Mouse (Mus musculus): ENCODE data around the gene Slc7a6. TPM values are rescaled to one million over a fixed set of nuclear protein-coding genes. Genes with fewer than 3 reads are reported as not detected.
A peak's percentile ranks its signal among the peaks of the same experiment; 100 is the strongest.

Gene Slc7a6
- polyA plus RNA-seq, 1 experiment = 3.6 TPM

DNA sequence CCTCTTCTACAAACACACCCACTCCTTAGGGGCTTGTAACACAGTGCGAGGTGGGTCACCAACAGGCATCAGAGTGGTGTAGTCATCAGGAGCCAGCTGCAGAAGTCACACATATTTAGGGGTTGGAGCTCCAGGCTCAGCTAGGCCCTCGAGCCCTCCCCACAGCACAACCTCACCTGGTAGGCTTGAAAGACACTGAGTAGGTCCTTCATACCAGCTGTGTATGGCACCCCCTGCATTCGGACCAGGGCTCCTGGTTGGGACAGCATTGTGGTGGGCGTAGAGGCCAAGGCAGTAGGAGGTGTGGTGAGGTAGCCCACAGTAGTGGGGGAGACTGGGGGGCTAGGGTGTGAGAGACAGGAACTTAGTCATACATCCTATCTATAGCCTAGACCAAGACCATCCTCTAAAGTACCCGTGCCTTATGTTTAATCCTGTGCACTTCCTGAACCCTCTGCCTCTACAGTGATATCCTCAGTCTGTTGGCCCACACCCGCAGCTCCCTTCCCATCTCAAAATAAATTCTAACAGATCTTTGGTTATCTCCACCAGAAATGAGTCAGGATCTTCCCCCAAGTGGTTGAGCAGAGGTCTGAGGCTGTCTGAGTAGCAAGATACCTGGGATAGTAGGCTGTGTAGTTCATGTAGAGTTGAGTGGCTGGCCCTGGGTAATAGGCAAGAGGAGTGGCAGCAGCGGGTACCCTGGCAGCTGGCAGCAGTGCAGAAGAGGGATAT lies 37.0 kb upstream of the Slc7a6 start:
- TF ChIP-seq FLI1 (IDR thresholded peaks at IDR 0.05; ENCODE audit: low read length) (no peak), GATA1 (IDR thresholded peaks at IDR 0.05; ENCODE audit: borderline replicate concordance, low read length) (no peak)
- peaks cover 81% of the 10 kb centered on the region for H3K4me1 ChIP-seq
- H3K36me3 ChIP-seq (replicated peaks; ENCODE audit: low read length) = peaks cover 68% of the 10 kb centered on the region
- H3K9me3 ChIP-seq = no peaks in the 10 kb centered on the region
- H3K4me3 ChIP-seq (replicated peaks) = no peak overlapping the region
- peaks cover 23% of the 10 kb centered on the region for H3K27me3 ChIP-seq (replicated peaks)

DNA sequence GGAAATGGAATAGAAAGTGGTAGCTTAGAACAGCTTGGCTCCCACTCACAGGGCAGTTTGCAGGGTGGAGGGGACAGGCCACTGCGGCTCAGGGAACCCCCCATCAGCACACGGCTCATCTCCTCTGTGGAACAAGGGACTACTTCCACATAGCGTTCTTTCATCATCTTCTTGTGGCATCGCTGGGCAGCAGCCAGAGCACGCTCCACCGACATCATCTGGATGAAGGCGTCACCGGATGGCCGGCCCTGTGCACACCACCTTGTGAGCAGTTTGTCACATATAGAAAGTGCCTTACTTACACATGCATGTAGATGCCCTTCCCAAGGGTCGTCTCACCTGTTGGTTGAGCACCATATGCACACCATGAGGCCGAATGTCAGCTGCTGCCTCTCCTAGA lies 36.3 kb upstream of the Slc7a6 start:
- Histone ChIP-seq H3K36me3 (replicated peaks; ENCODE audit: low read length) (peaks cover 64% of the 10 kb centered on the region), H3K4me1 (peaks cover 81% of the 10 kb centered on the region), H3K9me3 (no peaks in the 10 kb centered on the region), H3K4me3 (replicated peaks) (peak overlapping the region; percentile 20), H3K27me3 (replicated peaks) (peaks cover 30% of the 10 kb centered on the region)
- TF ChIP-seq FLI1 (IDR thresholded peaks at IDR 0.05; ENCODE audit: low read length) = no peak
- no peak for TF ChIP-seq GATA1 (IDR thresholded peaks at IDR 0.05; ENCODE audit: borderline replicate concordance, low read length)

DNA sequence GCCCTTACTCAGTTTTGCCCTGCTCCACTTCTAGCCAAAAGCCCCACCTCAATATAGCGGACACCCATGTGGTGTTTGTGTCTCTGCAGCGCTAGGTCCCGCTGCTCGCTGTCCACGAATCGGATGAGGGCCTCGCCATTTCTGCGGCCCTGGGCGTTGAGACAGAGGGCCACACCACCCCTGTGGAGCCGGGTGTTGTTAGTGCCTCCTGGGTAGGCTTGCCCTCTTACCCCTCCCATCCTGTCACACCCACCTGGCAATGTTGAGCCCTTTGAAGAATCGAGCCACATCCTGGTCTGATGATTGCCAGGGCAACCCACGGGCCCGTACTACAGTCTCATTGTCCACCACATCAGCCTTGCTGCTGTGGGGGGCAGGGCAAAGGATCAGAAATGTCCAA lies 35.1 kb upstream of the Slc7a6 start:
- TF ChIP-seq GATA1 (IDR thresholded peaks at IDR 0.05; ENCODE audit: borderline replicate concordance, low read length) = no peak
- no peak for TF ChIP-seq FLI1 (IDR thresholded peaks at IDR 0.05; ENCODE audit: low read length)
- Histone ChIP-seq H3K27me3 (replicated peaks) (peaks cover 30% of the 10 kb centered on the region), H3K4me3 (replicated peaks) (no peak overlapping the region), H3K4me1 (peaks cover 90% of the 10 kb centered on the region), H3K36me3 (replicated peaks; ENCODE audit: low read length) (peaks cover 54% of the 10 kb centered on the region), H3K9me3 (no peaks in the 10 kb centered on the region)

DNA sequence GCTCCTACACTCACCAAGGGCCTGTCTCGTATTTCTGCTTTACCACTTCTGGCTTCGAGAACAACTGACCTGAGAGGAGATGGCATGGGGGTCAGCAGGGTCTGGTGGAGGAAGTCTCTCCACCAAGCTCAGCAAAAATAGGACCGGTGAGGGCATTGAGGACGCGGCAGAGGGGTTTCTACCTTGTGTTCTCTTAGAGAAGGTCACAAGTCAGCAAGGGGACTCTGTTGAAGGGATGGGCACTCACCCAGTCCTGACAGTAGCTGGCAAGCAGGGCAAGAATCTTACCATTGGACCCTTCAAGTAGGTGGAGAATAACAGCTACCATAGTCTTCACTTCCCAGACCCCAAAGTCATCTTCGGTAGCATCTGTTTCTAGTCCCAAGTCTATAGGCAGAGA lies 34.7 kb upstream of the Slc7a6 start:
- no peak overlapping the region for H3K4me3 ChIP-seq (replicated peaks)
- H3K9me3 ChIP-seq = no peaks in the 10 kb centered on the region
- H3K36me3 ChIP-seq (replicated peaks; ENCODE audit: low read length) = peaks cover 50% of the 10 kb centered on the region
- H3K27me3 ChIP-seq (replicated peaks) = peaks cover 30% of the 10 kb centered on the region
- H3K4me1 ChIP-seq = peaks cover 91% of the 10 kb centered on the region
- TF ChIP-seq GATA1 (IDR thresholded peaks at IDR 0.05; ENCODE audit: borderline replicate concordance, low read length) = no peak
- TF ChIP-seq FLI1 (IDR thresholded peaks at IDR 0.05; ENCODE audit: low read length) = no peak

DNA sequence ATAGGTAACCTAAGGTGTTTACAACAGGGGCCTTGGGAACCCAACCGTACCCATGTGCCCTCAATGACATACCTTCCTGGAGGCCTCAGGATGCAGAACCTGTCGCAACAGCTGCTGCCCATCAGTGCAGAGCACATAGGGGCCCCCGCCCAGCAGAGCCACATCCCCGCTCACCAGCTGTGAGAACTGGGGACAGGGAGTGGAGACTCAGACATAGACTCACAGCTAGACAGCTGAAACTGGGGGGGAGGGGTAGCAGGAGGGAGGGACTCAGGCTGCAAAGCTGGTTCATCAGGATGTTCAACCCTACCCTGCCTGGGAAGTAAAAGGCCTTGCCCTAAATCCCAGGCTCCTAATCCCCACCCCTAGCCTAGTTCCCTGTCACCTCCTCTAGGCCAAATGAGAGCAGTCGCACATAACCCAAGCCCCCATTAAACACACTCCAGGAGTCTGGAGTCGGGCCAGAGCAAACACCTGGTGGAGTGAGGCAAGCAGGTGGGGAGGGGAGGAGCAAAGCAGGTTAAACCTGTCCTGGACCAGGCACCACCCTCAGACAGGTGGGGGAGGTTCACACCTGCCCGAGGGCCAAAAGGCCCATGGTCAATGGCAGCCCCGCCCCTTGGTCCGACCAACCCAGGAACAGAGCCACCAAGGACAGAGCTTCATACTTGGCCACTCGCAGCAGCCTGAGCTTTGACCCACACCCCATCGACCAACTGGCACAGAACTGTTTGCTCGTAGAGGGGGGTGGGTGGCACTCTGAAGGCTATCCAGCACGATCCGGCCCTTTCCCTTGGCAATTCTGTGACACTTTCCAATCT lies 33.7 kb upstream of the Slc7a6 start:
- no peaks in the 10 kb centered on the region for H3K9me3 ChIP-seq
- TF ChIP-seq GATA1 (IDR thresholded peaks at IDR 0.05; ENCODE audit: borderline replicate concordance, low read length) (no peak), FLI1 (IDR thresholded peaks at IDR 0.05; ENCODE audit: low read length) (no peak)
- H3K4me3 ChIP-seq (replicated peaks) = no peak overlapping the region
- H3K27me3 ChIP-seq (replicated peaks) = peaks cover 30% of the 10 kb centered on the region
- H3K36me3 ChIP-seq (replicated peaks; ENCODE audit: low read length) = peaks cover 39% of the 10 kb centered on the region
- peaks cover 87% of the 10 kb centered on the region for H3K4me1 ChIP-seq

DNA sequence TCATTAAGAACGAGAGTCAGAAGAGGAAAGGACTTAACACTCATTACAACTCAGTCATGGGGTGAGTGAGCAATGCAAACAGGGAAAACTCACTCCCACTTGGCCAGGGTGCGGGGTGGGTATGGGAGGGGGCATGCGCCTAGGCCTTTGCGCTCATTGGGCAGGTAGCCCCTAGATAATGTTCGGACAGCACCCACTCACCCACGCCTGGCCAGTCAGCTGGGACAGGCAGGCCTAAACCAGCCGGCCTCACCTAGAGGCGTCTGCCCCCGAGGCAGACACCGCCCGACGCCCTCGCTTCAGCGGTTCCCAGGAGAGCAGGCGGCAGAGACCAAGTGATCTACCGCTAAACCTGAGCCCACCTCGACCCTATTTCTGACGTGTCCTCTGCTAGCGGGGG lies 33.0 kb upstream of the Slc7a6 start:
- Histone ChIP-seq H3K27me3 (replicated peaks) (peaks cover 30% of the 10 kb centered on the region), H3K9me3 (no peaks in the 10 kb centered on the region), H3K36me3 (replicated peaks; ENCODE audit: low read length) (peaks cover 32% of the 10 kb centered on the region), H3K4me3 (replicated peaks) (peak overlapping the region; percentile 93), H3K4me1 (peaks cover 88% of the 10 kb centered on the region)
- TF ChIP-seq FLI1 (IDR thresholded peaks at IDR 0.05; ENCODE audit: low read length) (no peak), GATA1 (IDR thresholded peaks at IDR 0.05; ENCODE audit: borderline replicate concordance, low read length) (no peak)

DNA sequence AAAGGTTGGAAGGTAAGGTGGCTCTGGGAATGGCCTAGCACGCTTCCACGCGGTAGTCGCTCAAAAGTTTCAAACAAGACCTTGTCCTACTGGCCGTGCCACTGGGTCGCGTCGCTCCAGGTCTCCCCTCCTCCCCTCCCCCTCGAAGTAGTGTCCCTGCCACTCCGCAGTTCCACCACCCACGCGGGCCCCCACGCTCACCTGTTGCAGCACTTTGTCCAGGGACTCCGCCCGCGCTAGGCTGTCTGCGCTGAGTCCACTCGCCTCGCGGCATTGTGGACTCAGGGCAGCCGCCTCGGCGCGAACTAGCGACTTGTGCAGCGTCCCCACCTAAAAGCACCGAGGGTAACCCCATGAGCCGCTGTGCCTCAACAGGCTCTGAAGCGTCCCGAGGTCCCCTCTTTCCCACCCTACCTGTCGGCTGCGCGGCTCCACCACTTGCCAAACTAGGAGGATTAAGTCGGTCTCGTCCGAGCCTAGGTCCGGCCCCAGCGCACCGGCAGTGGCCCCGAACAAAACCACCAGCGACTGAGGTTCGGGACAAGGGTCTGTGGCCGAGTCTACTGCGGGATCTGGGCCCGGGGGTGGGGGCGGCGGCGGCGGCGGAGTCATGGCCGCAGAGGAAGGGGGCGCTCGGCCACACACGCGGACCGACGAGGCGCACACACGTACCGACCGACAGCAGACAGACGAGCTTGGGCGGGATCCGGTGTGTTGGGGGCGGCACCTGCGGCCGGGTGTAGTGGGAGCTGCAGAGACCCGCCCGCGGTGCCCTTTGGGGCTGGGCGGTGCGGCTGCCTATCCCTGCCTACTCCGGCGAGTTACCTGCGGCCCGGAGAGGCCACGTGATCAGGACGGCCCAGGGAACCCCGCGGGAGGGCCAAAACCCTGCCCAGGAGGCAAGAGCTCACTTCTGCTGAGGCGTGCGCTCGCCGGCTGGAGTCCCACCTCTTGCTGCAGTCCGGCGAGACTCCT lies 32.2 kb upstream of the Slc7a6 start, which contains the start of gene Esrp2:
Gene Esrp2 (minus strand): TSS at position 819 of the 975 bp plus-strand sequence.
- peak within 1 kb of the TSS; percentile 93 for H3K4me3 ChIP-seq (replicated peaks)
- peaks cover 30% of the 10 kb centered on the region for H3K27me3 ChIP-seq (replicated peaks)
- peaks cover 25% of the 10 kb centered on the region for H3K36me3 ChIP-seq (replicated peaks; ENCODE audit: low read length)

DNA sequence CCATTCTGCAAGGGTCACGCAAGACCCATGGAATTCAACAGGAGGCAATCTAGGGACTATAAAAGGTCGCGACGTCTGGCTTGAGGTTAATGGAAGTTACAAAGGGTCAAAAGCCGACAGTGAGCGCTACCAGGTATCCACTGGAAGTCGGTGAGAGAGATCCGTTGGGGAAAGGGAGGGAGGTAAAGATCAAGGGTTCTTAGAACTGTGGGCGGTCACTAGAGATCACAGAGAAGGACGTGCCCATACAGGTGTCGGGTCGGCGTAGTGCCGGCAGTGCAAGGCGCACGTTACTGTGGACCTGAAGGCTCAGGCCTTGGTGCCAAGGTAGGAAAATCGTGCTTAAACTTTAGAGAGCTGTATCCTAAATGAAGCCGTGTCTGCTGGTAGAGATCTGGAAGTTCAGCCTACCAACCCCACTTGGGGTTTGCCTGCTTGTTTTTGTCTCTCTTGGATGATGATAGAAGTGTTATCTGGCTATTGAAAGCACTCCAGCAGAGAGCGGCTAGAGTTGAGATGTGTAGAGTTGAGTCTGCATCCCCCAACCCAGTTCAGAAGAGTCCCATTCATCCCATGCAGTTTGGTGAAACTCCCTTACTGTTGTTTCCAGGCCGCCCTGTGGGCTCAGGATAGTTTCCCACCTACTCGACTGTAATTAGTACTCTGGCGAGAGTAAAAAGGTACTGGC lies 31.3 kb upstream of the Slc7a6 start:
- Histone ChIP-seq H3K36me3 (replicated peaks; ENCODE audit: low read length) (peaks cover 15% of the 10 kb centered on the region), H3K9me3 (no peaks in the 10 kb centered on the region), H3K4me3 (replicated peaks) (peak overlapping the region; percentile 93), H3K27me3 (replicated peaks) (peaks cover 30% of the 10 kb centered on the region), H3K4me1 (peaks cover 84% of the 10 kb centered on the region)
- TF ChIP-seq FLI1 (IDR thresholded peaks at IDR 0.05; ENCODE audit: low read length) (no peak), GATA1 (IDR thresholded peaks at IDR 0.05; ENCODE audit: borderline replicate concordance, low read length) (no peak)

More for the DNA sequence above, 32.2 kb upstream of the Slc7a6 start, which contains the start of gene Esrp2:
- Histone ChIP-seq H3K9me3 (no peaks in the 10 kb centered on the region), H3K4me1 (peaks cover 86% of the 10 kb centered on the region)
- TF ChIP-seq GATA1 (IDR thresholded peaks at IDR 0.05; ENCODE audit: borderline replicate concordance, low read length) (no peak), FLI1 (IDR thresholded peaks at IDR 0.05; ENCODE audit: low read length) (no peak)
